Mouse (Mus musculus) yolk sac, embryonic 10.5 days (tissue): Measurements from ENCODE around the gene Hdac11.

ENCODE experiments used
- DNase-seq: peaks from one replicate; pipeline ENCODE4 v3.0.0-alpha.2; 2017; ENCODE audit warnings: low spot score

Gene Hdac11

GRCm38 (mm10) chr6:91169129-91169528, 12.7 kb downstream of the Hdac11 start:
- DNase-seq: no peak

DNA sequence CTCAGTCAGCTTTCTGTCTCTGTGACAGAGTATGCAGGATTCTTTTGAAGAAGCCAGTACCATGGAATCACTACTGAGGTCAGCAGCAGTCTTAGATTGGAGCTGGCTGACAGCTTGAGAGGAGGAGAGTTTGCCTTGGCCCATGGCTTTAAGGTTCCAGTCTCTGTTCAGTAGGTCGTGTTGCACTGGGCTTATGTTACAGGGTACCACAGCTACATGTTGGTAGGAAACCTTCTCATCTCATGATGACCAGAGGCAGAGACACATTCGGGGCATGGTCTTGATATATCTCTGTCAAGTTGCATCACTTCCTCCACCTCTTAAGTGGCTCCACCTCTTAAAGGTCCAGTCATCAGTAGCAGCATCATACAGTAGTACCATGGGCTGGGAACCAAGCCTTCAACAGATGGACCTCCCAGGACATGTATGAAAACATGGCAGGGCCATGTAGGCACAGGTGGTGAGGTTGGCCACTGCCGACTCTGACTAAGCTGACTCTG, 15.0 kb downstream of the Hdac11 start:
- DNase-seq: no peak

- DNase-seq: no peak
Measured at GRCm38 (mm10) chr6:91172381-91172780, 15.9 kb downstream of the Hdac11 start.

DNA sequence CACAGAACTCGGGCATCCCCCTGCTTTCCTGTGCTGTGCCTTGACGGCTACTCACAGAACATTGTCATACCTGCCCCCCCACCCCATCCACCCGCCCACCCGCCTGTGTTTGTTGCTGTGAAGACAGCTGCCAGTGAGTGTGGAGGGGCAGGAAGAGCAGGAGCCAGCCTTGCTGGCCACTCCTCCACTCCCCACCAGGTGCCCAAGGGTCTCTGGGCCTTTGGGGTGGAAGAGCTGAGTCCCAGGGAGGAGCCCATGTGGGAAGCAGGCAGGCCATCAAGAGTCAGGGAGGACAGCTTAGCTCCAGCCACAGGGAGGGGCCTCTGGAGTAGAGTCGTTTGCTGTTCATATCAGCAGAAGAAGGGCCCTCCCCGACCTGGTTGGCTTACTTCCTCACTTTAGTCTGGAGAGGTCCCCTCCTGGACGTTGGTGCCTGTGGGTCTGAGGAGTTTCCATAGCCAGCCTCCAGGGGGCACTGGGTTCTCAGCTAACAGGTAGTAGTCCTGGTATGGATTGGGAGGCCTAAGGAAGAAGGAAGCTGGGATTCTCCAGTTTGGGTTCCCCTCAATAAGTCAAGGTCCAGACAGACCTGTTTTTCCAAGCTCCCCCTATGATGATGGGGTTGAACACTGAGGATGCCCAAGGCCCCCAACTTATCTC, 16.9 kb downstream of the Hdac11 start:
- no peak for DNase-seq

- no peak for DNase-seq
Measured at GRCm38 (mm10) chr6:91174211-91174610, 17.7 kb downstream of the Hdac11 start.

- no peak for DNase-seq
Measured at GRCm38 (mm10) chr6:91180767-91181171, 24.3 kb downstream of the Hdac11 start.

DNA sequence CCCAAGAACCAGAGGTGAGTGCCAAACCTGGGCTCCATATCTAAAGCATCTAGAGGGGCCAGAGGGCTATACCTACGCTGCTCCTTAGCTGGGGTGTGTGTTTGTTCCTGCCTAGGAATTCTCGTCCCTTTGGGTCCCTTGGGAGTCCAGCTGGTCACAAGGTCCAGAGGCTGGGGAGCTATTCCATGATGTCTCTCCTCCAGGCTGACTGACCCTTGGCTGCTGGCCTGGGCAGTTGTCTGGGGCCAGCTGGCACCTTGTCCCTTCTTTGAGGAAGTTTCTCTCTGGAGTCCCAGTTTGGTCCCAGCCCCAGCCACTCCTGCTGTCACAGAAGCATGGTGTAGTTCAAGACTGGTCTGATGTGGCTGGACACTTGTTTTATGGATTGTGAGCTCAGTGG, 24.9 kb downstream of the Hdac11 start:
- DNase-seq: no peak

GRCm38 (mm10) chr6:91182075-91182490, 25.6 kb downstream of the Hdac11 start:
- DNase-seq: no peak

DNA sequence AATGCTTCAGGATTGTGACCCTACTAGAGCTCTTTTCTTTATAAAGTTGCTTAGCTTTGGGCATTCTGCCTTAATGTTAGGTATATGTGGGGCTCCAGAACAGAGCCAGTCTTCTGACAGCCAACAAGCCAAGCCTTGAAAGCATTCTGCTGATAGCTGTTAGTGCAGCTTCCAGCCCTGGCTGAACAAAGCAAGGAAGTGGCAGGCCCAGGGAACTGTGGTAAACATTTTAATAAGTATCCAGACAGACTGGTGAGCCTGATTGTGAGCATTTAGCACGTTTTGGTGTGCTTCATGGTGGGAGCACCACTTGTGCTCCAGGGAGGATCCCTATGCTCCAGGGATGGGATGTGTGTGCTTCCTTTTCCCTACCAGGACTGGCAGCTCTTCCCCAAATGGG, 26.6 kb downstream of the Hdac11 start:
- DNase-seq: no peak

- DNase-seq: no peak
Measured at GRCm38 (mm10) chr6:91183980-91184379, 27.5 kb downstream of the Hdac11 start.

GRCm38 (mm10) chr6:91184776-91185175, 28.3 kb downstream of the Hdac11 start:
- DNase-seq: no peak

DNA sequence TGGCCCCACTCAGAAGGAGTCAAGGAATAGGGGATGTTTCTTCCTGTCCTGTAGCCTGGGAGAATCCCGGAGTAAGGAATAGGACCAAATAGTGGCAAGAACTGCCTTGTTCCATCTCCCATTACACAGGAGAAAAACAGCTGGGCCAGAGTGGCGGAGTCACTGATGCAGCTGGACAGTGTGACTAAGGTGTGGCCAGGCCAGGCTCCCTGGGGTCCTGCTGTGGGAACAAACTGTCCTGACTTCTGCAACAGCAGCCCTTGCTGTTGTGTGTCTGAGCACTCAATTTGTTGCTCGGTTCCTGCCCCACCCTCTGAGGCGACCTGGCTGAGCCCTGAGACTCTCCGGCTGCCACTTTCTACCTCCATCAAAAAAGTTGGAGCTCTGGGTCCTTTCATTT, 29.0 kb downstream of the Hdac11 start:
- no peak for DNase-seq

GRCm38 (mm10) chr6:91186161-91186931, 29.9 kb downstream of the Hdac11 start:
- no peak for DNase-seq

DNA sequence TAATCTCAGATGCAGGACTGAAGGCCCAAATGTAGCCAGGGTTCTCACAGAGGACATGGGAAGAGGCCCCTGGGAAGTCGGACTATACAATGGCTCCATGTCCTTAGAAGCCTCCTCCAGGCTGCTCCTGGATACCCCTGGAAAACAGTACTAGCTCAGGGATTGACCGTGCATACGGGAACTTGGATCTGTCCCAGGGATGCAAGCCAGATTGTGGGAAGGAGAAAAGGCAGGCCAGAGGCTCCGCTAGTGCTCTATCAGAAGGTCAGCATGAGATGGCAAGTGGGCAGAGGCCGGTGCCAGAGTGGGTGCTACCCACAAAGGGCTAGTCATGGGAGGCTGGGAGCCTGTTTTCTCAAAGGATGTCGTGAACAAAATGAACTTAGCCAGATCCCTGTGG, 30.5 kb downstream of the Hdac11 start:
- DNase-seq: no peak

GRCm38 (mm10) chr6:91187871-91188270, 31.4 kb downstream of the Hdac11 start:
- no peak for DNase-seq

GRCm38 (mm10) chr6:91189971-91190370, 33.5 kb downstream of the Hdac11 start:
- DNase-seq: no peak

DNA sequence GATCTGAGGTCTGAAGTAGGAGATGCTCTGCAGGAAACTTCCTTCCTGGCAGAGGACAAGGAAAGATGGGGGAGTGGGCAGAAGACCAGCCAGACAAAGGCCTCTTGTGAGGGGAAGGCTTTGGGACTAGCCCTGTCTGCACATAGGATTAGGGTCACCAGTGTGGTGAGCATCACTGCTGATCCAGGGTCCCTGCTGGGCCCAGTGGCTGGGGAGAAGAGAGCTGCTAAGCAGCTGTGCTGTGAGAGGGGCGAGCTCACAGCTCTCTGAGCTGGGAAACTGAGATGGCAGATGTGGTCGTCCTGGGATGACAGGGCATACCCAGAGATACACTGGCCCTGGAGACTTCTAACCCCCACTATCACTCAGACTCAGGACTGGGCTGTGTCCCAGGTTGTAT, 35.0 kb downstream of the Hdac11 start:
- DNase-seq: no peak

DNA sequence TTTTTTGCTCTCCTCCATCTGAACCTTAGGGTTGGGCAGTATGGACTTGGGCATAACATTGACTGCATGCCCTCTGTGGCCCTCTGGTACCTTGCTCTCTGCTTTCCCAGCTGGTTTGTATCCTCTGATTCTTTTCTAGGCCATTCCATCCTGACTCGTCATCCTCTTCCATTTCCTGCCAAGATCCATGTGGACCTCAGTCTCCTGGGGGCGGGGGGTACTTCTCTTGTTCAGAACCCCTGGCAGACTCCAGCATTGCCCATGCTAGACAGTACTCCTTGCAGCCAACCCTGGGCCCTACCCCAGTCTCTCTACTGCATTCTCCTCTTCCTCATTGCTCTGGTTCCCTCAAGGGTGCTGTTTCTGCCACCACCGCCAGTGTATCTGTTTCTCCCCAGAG, 36.0 kb downstream of the Hdac11 start:
- DNase-seq: no peak

DNA sequence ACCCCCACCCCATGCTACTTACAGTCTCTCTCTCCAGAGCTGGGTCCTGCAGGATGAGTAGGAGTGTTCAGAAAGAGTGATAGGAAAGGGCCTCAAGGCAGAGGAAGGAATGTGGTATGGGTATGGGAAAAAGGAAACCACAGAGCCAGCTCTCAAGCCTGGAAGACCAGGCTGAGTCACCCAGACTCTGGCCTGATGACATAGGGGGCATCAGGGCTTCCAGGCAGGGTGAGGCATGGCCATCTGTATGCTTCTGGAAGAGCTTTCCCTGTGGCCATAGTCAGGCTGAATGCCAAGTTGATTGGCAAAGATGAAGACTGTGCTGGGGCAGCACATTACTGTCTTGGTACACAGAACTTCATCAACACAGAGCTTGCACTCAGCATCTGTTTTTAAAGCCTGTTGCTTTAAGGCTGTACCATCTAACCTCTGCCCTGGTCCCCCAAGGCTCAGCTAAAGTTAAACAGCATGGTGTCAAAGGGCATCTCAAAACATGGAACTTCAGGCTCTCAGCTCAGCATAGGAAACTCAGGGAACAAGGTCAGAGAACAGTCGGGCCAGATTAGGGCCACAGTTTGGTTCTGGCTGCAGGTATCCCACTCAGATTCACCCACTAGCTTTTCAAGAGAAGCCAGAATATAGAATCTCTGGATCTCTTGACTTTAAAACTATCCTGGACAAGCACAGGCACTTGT, 36.5 kb downstream of the Hdac11 start:
- DNase-seq: peak; percentile 51

DNA sequence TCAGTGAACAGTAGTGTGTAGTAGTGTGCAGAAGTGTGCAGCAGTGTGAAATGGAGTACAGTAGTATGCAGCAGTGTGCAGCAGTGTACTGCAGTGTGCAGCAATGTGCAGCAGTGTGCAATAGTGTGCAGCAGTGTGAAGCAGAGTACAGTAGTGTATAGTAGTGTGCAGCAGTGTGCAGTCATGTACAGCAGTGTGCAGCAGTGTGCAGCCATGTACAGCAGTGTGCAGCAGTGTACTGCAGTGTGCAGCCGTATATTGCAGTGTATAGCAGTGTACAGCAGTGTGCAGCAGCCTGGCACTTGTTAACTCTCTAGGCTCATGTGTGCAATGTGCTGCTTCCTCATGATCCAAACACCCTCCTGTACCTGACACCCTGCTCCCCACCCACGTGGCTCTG, 42.0 kb downstream of the Hdac11 start:
- no peak for DNase-seq

- DNase-seq: no peak
Measured at GRCm38 (mm10) chr6:91200429-91201188, 44.1 kb downstream of the Hdac11 start.

- no peak for DNase-seq
Measured at GRCm38 (mm10) chr6:91201881-91202341, 45.4 kb downstream of the Hdac11 start.
